Mouse (Mus musculus) left cerebral cortex, postnatal 4 days (tissue): ENCODE results near the gene Hrk. TPM values are rescaled to one million over a fixed set of nuclear protein-coding genes. Genes with fewer than 3 reads are reported as not detected.
A peak's percentile ranks its signal among the peaks of the same experiment; 100 is the strongest.

ENCODE experiments used
- DNase-seq: peaks from one replicate; pipeline ENCODE4 v3.0.0-alpha.2; 2022
- intact Hi-C: fragments of 180-260 bp; cut with DNase I; formaldehyde crosslinking; loops from one replicate; pipeline ENCODE4 v1.15.1; 2025
- total RNA-seq, 2 experiments: library from RNA; stranded (reverse); gene quantifications; 2 replicates each; pipeline ENCODE4 v1.2.3; 2021

Gene Hrk
- total RNA-seq, 2 experiments from 2014 or later: 15.8 to 20.7 TPM

DNA sequence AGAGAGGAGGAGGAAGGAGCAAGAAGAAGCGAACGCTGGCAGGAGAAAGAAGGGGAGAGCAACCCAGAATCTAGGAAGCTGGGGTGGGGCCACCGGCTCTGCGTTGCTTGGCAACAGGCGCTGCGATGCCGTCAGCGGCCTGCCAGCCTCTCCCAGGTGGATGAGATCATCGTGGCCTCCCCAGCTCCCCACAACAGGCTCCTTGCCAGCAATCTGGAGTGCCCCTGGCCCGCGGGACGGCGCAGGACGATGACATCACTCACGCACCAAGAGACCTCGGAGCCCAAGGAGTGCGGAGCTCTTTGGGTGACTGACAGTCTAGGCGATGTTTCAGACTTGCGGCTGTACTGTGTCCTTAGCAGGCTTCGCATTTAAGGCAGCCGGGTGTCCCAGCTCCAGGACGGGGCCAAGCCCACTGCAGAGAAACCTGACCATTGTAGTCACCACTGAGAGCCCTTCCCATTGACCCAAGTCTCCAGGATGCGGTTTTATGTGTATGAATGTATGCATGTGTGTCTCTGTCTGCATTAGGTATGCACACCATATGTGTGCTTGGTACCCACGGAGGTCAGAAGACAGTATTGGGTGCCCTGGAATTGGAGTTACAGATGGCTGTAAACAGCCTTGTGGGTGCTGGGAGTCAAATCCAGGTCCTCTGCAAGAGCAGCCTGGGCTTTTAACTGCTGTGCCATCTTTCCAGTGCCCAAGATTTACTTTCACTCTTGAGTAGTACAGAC lies 50.1 kb downstream of the Hrk start:
- DNase-seq: peak; percentile 88
- intact Hi-C loops: no loop called here

DNA sequence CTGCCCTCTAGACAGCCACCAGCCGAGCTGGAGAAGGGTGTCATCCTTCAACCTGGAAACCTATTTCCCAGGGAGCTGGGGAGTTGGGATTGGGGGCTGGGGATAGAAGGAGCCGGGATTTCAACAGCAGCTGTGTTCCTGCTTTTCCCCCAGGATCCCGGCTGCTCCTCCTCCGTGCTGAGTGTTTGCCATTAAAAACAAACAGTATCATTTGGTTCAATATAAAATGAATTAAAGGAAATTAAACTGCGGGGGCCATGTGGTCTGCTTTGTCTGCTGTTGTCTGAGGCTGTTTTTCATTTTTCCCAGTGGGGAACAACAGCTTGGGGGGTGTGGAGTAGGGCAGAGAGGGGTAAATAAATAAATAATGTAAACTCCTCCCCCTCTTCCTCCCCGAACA lies 53.0 kb downstream of the Hrk start:
- intact Hi-C loops: no loop called here
- DNase-seq: no peak

DNA sequence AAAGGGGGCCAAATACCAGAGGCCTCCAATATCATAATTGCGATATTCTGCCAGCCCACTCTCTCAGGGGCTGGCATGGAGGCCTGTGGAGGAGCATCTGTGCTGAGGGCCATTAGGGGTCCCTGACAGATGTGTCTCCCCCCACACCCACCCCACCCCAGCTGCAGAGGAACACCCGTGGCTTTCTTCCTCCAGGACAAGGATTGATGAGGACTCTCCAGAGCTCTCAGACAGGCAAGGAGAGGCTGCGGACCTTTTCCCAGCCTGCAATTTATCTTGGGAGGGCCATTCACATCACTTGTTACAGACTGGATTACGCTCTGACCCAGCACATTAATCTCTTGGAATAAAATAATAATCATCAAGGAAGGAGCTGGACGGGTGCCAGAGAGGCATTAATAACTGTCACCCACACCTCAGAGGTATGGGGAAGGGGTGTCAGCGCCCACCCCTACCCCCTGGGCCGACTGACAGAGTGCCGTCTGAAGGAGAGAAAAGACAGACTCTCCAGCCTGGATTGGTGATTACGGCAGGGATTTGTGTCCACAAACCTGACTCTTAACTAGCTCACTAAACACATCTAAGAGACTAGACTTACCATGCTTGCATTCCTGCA lies 58.8 kb downstream of the Hrk start:
- no peak for DNase-seq
- intact Hi-C loops: no loop called here

DNA sequence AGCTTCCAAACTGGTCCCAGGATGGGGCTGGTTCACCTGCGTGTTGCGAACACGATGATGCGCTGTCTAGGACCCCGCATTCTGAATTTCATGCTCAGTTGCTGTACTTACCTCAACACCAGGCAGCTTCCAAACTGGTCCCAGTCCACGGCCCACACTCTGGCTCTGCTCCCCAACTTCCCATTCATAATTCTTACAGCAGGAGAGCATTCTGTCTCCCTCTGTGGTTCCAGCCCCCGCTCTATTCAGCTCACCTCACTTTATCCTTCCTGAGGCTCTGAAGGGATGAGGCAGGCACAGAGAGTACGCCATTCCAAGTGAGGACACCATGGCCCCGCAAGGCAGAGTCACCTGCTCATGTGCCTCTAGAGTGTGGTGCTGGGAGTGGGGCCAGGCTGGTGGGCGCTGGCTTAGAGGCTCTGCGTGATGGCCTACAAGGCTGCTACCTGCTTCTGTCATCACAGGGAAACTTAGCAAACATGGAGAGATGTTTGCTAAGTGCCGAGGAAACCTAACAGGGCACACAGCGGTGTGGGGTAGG lies 65.7 kb downstream of the Hrk start:
- intact Hi-C loops: no loop called here
- DNase-seq: no peak

DNA sequence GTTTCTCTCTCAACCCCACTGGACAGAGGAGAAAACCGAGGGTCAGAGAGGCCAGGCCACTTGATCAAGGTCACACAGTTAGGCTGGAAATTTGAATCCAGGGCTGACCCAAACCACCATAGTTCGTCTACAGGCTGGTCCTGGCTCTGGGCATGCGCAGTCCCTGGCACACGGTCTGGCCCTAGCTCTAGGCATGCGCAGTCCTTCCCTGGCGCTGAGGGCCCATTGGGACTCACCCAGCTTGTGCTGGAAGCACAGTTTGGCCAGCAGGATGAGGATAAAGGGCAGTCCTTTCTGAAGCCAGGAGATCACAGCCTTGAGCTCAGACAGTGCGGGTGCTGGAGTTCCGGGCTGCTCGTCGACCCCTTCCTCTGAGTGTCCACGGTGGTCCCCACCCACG lies 72.4 kb downstream of the Hrk start:
- intact Hi-C loops: no loop called here
- no peak for DNase-seq

Other genes with a start within 250 kb of the Hrk start
- 100 to 1,000 TPM; 146 to 169 TPM for gene Fbxo21, start 187.9 kb upstream of the Hrk start, total RNA-seq
- 1 to 10 TPM; 3.7 to 5.4 TPM for gene Tesc, start 136.9 kb upstream of the Hrk start, total RNA-seq
- gene Fbxw8, start 9.2 kb upstream of the Hrk start, total RNA-seq: 10 to 100 TPM; 45.6 to 45.8 TPM
- gene Rnft2, start 80.5 kb downstream of the Hrk start, total RNA-seq: 10 to 100 TPM; 77.0 to 91.2 TPM
- gene 2410131K14Rik, start 80.6 kb downstream of the Hrk start, total RNA-seq: 10 to 100 TPM; 22.8 to 23.8 TPM